Mouse (Mus musculus) layer of hippocampus, postnatal 10 days (tissue): ENCODE results near the gene Tvp23a. TPM values are rescaled to one million over a fixed set of nuclear protein-coding genes. Genes with fewer than 3 reads are reported as not detected.
A peak's percentile ranks its signal among the peaks of the same experiment; 100 is the strongest.

ENCODE experiments used
- DNase-seq, 2 experiments: peaks; one replicate each; pipeline ENCODE4 v3.0.0; 2021; ENCODE audit warnings: low spot score in 2 of 2
- total RNA-seq, 2 experiments: library from RNA; stranded (reverse); gene quantifications; 2 replicates each; pipeline ENCODE4 v1.2.3; 2021

Gene Tvp23a
- total RNA-seq, 2 experiments from 2014 or later, result 37.9 to 42.0 TPM

- DNase-seq, result no peak
These were observed 6.9 kb upstream of the Tvp23a start for GRCm38 (mm10) chr16:10453872-10454582.

GRCm38 (mm10) chr16:10452445-10452896, 5.3 kb upstream of the Tvp23a start:
- DNase-seq, result peak; percentile 86 to 88

GRCm38 (mm10) chr16:10451906-10452305, 4.7 kb upstream of the Tvp23a start:
- no peak for DNase-seq

DNA sequence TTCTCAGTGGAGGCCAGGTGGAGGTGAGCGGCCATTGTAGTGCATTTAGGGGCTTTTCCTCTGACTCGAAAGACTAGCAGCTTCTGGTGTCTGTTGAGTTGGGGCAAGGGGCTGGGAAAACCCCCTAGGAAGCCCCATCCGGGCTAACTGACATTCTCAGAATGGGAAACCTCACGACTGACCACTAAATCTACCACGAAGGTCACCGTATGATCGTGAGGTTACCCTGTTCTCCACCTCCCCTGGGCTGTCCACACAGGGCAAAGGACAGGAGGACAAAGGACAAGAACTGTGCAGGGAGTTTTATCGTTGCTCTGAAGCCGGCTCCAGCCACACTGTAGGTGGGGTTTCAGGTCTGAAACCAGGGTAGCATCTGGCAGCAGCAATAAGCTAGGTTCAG, 1.8 kb upstream of the Tvp23a start:
- no peak for DNase-seq

GRCm38 (mm10) chr16:10447781-10448180, 619 bp upstream of the Tvp23a start:
- DNase-seq, result no peak

GRCm38 (mm10) chr16:10446573-10447263, 444 bp downstream of the Tvp23a start:
- DNase-seq, result no peak

DNA sequence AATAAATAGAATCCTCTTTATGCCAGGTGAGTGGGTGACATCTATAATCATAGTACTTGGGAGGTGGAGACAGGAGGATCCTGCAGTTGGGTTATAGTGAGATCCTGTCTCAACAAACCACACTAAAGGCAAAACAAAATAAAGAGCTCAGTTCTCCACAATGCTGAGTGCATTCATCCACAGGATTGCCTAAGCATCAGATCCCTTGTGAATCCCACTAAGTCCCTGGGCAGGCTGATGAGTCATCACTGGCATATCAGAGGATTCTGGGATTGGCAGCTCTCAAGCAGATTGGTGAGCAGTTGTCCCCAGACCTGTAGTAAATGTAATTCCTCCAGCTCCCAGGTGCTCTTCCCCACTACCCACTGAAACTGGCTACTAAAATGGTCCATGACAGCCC, 3.4 kb downstream of the Tvp23a start:
- no peak for DNase-seq

DNA sequence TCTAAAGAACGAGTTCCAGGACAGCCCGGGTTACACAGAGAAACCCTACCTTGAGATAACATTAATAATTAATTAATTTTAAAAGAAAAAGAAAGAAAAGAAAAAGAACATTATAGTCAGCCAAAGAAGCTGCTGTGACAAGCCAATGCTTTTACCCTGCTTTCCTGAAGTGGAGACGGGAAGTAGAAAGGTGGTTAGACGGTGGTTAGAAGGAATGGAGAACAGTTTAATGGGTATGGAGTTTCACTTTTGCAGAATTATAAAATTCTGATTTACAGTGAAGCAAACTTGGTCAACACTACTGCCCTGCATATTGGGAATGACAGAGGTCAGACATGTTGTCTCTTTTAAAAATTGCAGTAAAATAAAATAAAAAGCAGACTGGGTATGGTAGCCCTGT, 5.4 kb downstream of the Tvp23a start:
- DNase-seq, result no peak

GRCm38 (mm10) chr16:10441328-10441727, 5.8 kb downstream of the Tvp23a start:
- DNase-seq, result no peak

- DNase-seq, result no peak
These were observed 9.1 kb downstream of the Tvp23a start for GRCm38 (mm10) chr16:10438055-10438454.

DNA sequence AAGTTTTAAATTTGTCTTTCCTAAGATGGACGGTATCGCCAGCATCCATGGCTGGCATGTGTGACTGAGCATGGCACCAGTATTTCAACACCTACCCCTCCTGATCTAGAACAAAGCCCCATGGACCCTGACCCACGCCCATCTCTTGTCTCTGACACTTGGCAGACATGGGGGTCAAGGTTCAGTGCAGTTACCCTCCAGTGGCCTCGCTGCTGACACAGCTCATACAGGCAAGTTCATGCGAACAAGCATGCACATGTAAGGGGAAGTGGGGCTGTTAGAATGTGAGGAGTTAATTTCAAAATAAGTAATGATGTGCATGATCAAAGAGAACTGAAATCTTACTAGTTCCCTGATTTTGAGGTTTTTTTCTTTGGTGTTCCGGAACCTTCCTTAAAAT, 11.0 kb downstream of the Tvp23a start:
- no peak for DNase-seq

DNA sequence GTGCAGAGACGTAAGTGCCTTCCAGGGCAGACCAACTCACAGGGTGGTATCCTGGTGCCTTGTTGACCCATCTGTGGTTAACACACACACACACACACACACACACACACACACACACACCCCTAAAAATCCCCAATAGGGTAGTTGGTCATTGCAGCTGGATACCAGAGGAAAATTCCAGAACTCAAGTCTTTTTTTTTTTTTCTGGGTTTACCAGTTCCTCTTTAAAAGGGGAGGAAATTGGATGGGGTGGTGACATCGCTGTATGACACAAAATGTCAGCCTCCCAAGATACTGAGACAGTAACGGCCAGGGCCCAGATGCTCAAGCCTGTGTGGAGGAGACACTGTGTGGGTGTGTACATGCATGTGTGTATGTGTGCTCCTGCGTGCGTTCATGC, 13.8 kb downstream of the Tvp23a start:
- no peak for DNase-seq

- no peak for DNase-seq
These were observed 14.8 kb downstream of the Tvp23a start for GRCm38 (mm10) chr16:10432387-10432786.

DNA sequence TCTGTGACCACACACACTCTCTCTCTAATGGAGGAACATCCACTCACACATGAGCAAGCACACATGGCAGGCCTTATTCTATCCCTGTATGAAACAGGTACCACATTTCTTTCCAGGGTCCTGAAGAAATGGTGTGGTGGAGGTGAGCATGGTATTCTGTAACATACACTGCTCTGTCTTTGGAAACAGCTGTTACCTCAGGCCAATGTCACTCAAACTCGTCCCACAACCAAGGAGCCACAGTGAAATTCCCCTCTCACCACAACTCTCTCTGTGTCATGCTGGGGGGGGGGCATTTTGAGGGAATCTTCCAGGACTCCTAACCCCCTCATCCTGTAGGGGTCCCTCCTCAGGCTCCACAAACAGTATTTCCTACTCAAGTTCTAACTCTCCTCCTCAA, 15.3 kb downstream of the Tvp23a start:
- no peak for DNase-seq

DNA sequence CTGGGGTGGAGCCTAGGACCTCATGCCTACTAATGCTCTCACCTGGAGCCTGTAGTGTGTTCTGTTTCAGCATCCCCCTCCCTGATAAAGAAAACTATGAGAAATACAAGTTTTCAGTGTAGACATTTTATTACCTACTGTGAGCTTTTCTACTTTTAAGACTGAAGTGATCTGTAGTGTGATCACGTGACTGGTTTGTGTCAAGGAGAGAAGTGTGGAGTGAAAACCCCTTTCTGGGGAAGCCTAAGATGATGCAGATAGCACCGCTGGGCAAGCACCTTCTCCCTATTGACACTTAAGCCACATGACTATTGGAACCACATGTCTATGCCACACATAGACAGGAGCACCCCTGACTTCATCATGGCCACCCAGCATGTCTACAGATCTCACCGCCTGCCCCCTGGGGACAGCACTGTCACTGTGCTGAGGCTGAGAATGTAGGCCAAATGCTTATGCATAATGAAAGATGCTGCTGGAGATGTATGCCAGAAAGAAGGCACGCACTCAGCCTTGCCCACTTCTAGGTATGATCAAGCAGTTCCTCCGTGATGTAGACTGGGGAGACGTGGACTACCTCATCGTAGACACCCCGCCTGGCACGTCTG, 26.6 kb downstream of the Tvp23a start:
- no peak for DNase-seq

GRCm38 (mm10) chr16:10417723-10418259, 29.4 kb downstream of the Tvp23a start:
- DNase-seq, result no peak

GRCm38 (mm10) chr16:10416866-10417265, 30.3 kb downstream of the Tvp23a start:
- no peak for DNase-seq

- DNase-seq, result peak; percentile 64 to 77
These were observed 31.2 kb downstream of the Tvp23a start for GRCm38 (mm10) chr16:10415976-10416375.

- DNase-seq, result peak; percentile 91 to 92
These were observed 35.1 kb downstream of the Tvp23a start, which contains the start of gene Nubp1 for GRCm38 (mm10) chr16:10411764-10412746. Nubp1 (plus strand) TSS chr16:10411948.

DNA sequence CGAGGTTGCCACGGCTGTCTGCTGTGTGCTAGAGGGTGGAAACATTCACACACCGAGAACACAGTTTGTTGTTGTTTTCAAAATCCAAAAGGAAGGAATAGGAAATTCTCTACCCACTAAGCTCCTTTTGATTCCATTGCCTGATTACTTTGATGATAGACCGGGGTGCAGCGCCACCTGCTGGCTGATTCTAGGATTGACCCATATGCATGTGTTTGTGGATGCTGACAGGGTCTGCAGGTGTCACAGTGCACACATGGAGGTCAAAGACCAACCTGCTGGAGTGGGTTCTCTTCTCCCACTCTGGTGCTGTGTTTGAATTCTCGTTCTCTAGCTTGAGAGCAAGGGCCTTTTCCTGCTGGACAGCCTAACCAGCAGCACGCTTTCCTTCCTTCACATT, 48.0 kb downstream of the Tvp23a start:
- DNase-seq, result peak; percentile 93 to 94

GRCm38 (mm10) chr16:10398755-10399154, 48.4 kb downstream of the Tvp23a start:
- DNase-seq, result no peak
